Mouse (Mus musculus) cerebellum, postnatal 4 days (tissue): ENCODE measurements around the gene Capza3.

Experiments used
- DNase-seq, 2 experiments: peaks; one replicate each; pipeline ENCODE4 v3.0.0; 2022; ENCODE audit warnings: low spot score in 2 of 2, mixed read lengths in 1 of 2

The Capza3 gene

GRCm38 (mm10) chr6:140040952-140041351 lies at the start of gene Capza3:
TSS of gene Capza3 (plus strand) at chr6:140041252.
- DNase-seq, result no peak

- DNase-seq, result no peak
Measured at GRCm38 (mm10) chr6:140005181-140005580, 35.9 kb upstream of the Capza3 start.

- no peak for DNase-seq
Measured at GRCm38 (mm10) chr6:140024404-140024803, 16.6 kb upstream of the Capza3 start.

- no peak for DNase-seq
Measured at GRCm38 (mm10) chr6:140041357-140041756, 305 bp downstream of the Capza3 start, which contains the start of gene Plcz1. TSS of gene Plcz1 (minus strand) at chr6:140041457.

GRCm38 (mm10) chr6:140051476-140051875 lies 10.4 kb downstream of the Capza3 start:
- no peak for DNase-seq

- no peak for DNase-seq
Measured at GRCm38 (mm10) chr6:140054271-140054928, 13.3 kb downstream of the Capza3 start.

GRCm38 (mm10) chr6:140069177-140069576 lies 28.1 kb downstream of the Capza3 start:
- DNase-seq, result no peak

- no peak for DNase-seq
Measured at GRCm38 (mm10) chr6:140080933-140081332, 39.9 kb downstream of the Capza3 start.

GRCm38 (mm10) chr6:140081739-140082138 lies 40.7 kb downstream of the Capza3 start:
- DNase-seq, result no peak

GRCm38 (mm10) chr6:140089855-140090254 lies 48.8 kb downstream of the Capza3 start:
- DNase-seq, result no peak
